Mouse (Mus musculus): ENCODE measurements at regions not wholly inside any gene's neighbourhood (a gene's known extent, or its start where the extent isn't known, plus 50 kb on each side); places are given as distances from the start of the nearest gene placed in this dataset.

DNA sequence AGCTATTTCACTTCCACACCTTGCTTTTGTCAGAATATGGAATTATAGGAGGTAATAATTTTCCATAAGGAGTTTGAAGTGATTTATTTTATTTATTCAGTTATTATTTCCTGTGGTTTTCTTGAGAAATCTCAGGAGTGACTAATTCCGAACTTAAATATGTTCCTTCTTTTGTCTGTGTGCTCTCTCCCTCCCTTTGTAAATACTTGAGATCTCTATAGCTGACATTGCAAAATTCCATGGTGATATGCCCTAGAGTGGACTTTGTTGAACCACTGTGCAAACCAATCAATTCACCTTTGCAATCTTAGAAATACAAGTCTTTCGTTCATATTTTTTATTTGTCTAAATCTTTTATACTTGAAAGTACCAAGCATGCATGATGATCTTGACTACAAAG is 478.8 kb upstream of the Gm9747 start:
- no peak for DNase-seq

DNA sequence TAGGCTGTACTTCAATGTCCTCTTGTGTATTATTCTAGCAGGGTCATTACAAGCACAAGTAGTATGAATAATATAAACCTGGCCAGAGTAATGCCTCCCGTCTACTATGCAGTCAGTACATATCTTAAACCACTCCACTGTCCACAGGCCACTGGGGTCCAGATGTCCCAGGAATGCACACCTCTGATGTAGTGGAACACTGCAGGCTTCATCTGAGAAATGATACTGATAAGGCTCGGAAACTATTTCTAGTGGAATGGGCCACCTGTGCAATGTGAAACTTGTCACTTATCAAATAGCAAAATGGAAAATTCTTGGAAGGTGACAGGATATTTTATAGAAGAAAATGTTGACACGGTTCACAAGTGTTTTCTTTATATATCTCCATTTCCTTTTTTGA is 477.6 kb upstream of the Gm9747 start:
- no peak for DNase-seq

DNA sequence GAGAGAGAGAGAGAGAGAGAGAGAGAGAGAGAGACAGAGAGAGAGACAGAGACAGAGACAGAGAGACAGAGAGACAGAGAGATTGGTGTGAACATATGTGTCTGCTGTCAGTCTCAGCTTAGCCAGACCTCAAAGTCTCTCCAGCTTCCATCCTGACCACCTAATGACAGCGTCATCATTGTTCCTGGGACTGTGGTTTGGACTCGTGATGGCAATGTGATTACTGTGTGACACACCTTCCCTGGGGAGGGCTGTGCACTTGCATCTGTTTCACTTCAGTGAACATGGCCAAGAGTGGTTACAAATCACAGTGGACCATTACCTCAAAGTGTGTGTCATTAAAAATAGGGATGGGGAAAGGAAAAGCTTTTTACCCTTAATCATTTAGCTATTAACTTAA is 477.2 kb upstream of the Gm9747 start:
- no peak for DNase-seq

DNA sequence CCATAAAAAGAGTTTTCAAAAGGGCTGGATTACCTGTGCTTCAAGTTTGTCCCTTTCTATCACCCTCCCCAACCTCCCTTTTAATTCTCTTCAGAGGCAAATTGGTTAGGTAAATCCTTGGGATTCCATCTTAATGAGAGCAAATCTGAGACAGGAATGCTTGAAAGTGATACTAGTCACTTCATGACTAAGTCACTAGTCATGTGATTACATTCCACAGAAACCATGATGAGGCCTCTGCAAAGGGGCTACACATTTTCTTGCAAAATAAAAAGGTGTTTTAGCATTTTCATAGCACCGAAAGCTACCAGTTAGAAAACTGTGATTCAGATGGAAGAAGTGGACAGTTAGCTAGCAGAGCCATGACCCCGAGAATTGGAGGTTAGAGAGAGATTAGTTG is 473.0 kb upstream of the Gm9747 start:
- DNase-seq: no peak

DNA sequence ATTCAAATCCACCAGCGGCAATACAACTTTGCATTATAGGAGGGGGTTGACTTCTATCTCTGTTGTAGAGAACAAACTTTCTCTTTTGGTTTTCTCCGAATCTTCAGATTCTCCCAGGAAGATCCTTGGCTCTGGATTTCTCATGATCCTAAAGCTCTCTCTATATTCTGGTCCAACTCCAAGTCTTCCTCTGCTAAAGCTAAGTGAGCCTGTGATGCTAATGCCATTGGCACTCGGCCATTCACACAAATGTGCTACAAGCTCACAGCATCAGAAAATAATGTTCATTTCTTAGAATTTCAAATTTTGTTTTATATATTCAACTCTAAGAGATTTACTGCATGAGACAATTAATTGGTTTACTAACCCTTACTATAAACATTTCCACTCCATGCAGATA is 461.2 kb upstream of the Gm9747 start:
- DNase-seq: peak; percentile 12

DNA sequence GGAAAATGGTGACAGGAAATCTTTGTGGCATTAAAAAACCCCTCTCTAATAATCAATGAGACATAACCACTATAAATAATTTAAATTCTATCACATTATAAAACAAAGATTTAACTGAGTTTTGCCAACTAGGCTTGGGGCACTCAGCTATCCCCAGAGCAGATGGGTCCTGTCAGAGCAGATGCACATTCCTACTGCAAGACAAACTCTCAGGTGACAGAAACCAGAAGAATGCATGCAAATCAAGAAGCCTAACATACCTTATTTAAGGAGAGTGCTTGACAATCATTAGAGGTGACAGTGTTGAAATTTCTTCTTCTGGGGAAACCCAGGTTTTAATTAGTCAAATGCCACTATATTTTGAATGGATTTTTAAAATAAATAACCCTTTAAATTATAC is 452.3 kb upstream of the Gm9747 start:
- no peak for DNase-seq

DNA sequence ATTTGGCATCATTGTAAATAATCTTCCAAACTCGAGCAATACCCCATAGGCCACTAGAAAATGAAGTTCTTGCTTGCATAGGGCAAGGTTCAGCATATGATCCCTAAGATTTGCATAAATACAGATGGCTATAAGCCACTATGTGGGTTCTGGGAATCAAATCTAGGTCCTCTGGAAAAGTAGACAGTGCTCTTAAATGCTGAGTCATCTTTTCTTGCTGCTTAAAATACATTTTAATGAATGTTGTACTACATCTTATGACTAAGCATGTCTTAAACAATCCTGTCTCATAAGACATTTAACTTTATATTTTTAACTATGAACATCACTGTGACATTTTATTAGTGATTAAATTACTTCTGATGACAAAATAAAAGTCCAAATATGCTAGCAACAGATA is 448.6 kb upstream of the Gm9747 start:
- DNase-seq: no peak

DNA sequence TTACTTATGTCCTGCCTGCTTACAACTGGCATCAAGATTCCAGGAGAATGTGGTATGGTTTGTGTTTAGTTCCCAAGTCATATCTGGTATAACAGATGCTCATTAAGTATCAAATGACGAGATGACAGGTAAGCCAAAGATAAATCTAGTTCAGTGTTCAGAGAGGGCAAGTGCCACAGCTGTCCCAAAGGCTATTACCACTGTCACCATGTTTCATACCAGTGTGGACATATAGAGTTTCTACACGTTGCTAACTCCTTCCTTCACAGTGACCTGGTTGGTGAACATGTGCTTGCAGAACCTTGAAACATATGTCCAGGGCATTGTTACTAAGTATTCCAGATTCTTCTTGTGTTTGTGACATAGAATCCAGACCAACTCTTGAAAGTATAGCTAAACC is 438.1 kb upstream of the Gm9747 start:
- no peak for DNase-seq

DNA sequence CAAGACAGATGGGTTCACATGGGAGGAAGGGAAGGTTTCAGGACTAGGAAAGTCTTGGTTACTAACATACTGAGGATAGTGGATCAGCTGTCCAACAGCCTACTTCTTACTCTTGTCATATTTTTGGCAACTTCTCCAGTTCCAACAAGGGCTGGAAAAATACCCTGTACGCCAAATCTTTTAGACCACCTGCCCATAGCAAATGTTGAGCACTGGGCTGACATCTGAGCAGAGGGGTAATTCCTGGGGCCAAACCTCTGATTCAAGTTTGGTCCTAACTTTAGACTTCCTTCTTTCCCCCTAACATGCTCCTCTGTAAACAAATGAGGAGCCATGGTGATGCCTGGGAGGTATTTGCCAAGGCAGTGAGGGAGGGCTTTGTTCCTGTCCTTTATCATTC is 437.5 kb upstream of the Gm9747 start:
- DNase-seq: no peak

DNA sequence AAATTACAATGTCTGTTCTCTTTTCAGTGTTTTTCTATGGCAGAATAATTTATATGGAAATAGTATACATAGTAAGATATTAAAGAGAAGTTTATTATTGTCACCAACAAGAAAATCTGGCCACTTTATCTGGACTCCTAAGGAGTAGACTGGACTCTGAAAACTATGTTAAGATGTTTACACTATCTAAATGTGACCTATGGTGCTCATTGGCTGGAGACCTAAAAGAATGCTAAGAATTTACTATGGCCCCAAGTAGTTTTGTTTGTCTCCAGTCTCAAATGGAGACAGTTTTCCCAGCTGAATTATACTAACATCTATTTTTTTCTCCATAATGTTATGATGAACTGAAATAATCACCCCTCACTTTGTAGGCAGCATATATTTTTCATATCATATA is 421.3 kb upstream of the Gm9747 start:
- no peak for DNase-seq

DNA sequence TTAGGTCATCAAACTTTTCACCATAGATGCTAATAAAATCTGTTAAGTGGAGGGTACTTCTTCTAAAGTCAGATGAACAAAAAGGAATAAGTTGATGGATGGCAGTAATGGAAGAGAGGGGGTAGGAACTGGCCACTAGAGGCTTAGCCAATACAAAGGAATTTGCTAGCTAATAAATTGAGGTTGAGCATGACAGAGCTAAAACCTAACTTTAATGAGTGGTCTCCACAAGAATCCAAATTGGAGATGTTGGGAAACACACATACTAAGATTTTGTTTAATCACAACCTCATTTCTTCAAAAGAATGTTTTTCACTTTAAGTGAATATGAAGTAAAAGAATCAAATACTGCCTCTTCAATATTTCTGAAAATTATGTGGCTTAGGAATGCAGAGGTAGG is 414.0 kb upstream of the Gm9747 start:
- DNase-seq: no peak

DNA sequence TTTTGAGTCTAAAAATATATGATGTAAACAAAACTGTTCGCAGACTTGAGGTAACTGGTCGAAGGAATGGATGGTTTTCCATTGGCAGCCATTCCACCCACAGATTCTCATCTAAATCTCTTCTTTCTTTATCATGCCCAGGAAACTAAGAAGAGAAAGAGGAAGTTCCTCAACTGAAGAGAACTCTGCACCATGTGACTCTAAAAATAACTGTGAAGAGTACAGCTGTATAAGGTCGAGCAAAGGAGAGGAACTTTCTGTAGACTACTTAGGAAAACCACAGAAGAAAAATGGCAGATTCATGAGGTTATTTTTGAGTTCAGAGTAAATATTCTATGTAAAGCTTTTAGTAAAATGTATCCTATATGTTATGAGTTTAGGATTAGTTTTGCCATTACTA is 390.9 kb upstream of the Gm9747 start:
- no peak for DNase-seq

DNA sequence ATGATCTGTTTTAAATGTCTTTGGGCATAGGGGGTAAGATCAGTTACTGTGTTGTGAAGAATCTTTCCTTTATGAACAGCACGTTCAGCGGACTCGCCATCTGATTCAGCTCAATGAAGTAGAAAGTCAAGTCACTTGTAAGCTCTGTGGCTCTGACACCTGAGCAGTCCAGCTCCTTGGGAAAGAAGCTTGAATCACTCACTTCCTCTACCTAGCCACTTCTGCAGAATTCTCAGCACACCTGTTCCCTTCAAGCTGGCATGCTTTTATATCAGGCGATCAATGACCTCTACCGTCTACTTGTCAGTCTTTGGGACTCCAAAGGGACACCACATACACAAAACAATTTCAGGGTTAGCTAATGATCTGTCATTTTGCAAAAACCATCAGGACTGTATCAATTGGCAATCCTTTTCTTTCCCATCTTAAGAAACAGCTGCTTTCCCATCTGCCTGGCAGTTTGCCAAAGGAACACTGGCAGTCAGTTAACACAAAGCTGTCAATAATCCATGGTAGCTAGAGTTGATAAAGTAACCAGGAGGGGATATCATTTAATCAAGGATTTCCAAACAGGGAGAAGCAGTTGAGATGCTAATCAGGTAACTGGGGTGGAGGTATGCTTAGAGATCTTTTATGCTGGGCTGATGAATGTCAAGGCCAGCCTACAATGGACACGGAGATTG is 382.3 kb upstream of the Gm9747 start:
- no peak for DNase-seq

DNA sequence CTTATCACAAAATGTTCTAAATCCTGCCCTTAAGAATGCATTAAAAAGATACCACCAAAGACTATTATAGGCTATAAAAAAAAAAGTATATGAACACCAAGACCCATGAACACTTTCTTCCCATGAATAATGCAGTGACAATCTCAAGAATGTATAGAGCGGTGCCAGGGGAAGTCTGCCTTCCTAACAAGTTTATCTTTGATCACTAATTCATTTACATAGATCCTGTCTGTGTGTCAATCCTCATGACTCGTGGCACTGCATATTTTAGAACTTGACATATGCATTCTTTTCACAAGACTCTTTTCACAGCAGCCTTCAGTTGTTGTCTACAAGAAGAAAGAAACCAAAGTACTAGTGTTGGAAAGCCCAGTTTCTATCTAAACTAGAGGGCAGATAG is 373.4 kb upstream of the Gm9747 start:
- DNase-seq: no peak

DNA sequence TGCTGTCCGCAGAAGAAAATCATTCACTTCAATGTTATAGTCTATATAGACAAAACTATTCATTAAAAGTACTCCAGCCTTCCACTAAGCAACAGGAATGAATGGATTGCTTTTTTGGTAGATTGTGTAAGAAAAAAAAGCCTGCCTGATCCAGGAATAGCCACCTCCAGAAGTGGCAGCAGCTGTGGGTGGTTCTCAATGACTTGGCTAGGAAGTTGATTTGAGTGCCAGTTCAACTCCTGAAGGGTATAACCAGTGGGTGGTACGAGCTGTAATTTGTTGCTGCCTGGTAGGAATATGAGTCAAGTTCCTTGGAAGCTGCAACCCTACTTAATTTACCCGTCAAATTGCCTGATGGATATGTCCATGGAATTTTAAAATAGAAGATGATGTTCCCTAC is 368.3 kb upstream of the Gm9747 start:
- DNase-seq: no peak

DNA sequence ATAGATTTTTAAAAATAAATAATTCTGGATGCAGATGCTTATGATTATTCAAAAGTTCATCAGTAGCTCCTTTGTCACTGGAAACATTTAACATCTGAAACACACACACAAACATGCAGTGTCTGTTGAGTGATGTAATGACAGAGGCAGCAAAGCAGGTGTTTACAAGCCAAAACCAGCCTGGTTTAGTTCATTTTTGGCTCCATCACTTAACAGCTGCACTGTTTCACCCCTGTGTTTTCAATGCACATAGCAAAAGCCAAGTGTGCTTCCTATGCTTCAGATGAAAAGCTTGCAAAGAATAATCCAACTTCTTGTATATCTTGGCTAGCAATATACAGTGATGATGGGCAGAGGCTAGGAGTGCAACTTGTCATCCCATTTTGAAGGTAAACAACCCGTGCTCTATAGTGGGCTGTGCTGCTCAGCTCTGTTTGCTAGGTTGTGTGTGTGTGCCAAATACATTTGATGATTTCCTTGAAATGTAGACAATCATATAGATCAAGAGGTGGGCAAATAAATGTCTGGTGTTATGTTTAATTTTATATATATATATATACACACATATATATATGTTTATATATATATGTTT is 345.9 kb upstream of the Gm9747 start:
- DNase-seq: no peak

DNA sequence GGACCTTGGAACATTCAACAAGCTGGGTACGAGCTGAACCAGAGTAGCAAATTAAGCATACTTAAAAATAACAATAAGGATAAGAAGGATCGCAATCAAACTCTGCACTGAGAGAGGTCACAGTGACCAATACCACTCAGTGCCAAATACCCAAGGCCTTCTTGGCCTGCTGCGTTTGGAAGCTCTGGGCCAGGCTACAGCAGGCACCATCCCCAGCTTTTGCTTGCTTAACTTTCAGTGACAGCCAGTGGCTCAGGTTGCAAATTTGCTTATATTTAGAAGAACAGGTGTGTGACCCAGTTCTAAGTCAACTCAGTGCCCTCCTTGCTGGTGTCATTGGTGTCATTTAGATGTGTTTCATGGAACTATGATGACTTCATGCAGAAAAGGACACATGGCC is 335.7 kb upstream of the Gm9747 start:
- DNase-seq: no peak

DNA sequence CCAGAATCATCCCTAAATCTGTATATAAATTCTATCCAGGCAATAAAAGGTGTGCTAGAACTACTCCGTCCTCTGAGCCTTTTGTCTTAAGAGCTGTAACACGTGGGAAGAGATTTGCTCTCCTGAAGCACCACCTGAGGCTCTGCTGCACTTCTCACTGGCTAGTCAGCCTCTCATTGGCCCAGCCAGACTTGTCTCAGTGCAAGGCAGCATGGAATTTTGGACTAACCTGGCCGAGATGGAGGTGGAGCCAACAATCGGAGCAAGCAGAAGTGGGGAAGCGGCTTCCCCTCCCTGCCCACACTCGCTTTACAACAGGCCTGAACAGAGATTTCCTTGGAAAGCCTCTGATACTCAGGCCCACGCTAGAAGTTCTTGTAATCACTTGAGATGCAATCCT is 332.1 kb upstream of the Gm9747 start:
- no peak for DNase-seq

DNA sequence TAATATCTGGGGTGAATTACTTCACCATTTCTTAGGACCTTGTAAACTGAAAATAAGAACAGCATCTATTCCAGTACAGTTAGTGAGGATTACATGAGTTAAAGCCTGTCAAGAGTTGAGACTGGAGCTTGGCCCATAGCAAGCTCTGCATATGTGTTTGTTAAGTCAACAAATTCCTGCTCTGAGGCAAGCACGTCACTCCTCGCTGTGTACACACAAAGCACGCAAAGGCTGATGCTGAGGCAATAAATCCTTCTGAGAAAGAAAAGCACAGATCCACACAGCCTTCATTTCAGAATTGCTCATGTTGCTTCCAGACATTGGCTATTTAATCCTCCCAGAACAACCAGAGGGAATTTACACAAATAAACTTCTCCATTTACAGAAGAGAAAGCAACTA is 328.9 kb upstream of the Gm9747 start:
- DNase-seq: no peak

DNA sequence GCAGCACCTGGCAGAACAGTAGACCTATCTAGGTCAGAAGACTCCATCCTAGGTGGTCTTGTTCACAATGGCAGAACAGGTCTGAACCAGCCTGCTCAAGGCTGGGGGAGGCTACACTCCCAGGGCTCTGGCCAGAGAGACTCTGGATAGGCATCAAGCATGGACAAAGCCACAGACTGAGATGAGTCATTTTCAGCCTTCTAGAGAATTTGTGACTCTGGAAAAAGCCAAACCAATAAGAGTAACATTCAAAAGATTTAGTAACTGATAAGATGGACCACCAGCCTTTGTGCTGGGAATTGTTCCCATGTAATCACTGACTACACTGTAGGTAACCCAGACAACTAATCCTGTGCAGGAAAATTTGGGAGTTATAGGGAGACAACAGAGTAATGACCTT is 320.3 kb upstream of the Gm9747 start:
- no peak for DNase-seq

DNA sequence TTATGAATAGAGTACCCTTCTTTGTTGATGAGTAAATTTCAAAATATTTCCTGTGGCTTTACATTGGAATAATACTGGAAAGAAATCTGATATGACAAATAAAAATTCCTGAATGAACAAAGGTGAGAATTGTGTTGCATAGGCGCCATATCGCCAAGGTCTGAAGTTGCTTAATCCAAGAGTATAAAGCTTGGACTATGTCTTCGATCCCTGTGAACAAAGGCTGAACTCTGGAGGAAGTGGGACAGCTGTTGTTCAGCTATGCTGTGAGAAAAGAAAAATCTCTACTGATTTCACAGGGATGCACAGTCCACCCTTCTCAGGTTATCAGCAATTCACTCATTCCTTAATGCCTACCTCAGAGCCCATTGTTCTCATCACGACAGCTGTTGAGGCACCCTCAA is 319.3 kb upstream of the Gm9747 start:
- no peak for DNase-seq

DNA sequence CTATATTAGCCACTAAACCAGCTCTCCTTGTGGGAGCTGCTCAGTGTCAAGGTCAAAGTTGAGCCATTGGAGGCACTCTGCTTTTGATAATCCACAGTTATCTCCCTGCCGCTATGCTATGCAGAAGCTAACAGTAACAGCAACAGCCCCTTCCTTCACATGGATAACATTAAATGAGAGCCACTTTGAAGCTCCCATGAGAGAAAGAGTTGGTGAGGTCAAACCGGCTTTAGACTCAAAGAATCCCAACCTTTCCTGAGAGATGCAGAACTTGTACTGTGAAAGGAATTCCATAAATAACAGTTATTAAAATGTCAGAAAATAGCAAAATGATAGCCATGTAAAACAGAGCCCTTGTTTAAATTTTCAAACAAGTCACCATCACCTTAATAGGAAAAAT is 316.1 kb upstream of the Gm9747 start:
- DNase-seq: no peak

DNA sequence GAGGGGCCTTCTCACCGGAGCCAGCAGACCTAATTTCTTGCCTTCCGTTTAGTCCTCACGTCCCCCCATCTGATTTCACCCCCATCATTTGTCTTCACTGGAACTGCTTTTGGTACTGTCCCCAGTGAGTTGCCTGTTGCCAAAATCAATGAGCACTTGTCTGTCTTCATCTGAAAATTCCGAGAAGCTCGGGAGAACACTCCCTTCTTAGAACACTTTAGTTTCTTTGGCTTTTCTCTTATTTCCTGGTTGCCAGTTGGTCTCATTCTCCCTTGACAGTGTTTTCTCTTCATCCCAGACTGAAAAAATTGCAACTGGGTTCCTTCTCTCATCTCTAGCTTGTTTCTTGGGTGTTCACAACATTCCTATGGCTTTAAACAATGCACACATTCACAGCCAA is 305.2 kb upstream of the Gm9747 start:
- DNase-seq: no peak

DNA sequence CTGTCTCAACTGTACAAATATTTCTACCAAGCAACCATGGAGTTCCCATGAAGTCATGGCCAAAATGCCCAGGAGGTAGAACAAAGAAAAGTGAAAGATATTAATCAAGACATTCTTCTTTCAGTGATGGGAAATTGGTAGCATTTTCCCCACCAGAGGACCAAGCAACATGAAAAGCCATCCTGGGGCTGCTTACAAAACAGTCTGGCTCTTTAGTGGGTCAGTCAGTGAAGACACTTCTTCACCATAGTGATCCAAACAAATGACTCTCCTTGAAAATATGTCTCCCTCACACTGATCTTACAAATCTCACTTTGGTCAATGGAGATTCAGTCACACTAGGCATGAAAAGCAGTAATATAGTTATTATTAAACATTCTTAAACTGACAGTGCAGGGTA is 299.8 kb upstream of the Gm9747 start:
- no peak for DNase-seq

DNA sequence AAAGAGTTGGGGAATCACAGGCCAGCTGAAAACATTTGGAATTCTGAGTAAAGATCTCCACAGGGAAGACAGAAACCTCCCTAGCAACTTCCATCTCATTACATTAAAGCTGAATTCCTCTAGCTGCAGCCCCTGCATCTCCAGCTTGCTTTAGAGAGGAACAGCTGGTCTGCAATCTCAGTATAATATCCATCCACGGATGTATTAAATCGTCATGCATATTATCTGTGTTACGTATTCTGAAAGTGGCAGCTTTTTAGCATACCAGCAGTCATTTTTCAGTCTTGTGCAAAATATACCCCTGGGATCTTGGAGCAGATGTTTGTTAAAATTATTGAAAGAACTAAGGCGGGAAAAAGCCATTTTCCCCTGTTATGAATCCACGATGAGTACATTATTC is 287.7 kb upstream of the Gm9747 start:
- DNase-seq: no peak

DNA sequence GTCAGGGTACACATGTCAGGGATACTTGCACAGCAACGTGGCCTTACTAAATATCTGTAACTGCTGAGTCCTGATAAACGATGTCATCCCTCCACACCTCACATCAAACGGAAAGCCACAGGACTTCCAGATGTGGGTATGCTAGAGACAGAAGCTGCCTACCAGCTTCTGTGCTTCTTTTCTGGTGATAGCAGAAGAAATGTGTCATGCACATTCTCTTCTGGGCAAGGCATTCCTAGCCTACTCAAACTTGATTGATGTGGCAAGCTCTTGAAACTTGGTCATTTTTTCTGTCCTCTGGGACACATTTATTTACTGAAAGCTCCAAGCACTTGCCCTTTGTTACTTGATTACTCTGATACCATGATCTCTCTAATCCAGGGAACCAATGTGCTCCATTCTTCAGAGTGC is 282.8 kb upstream of the Gm9747 start:
- DNase-seq: no peak

All from right cerebral cortex, postnatal 14 days (tissue).